Mouse (Mus musculus) gastrocnemius, adult 2 months (tissue): ENCODE results near the gene Rsrc2. TPM values are rescaled to one million over a fixed set of nuclear protein-coding genes. Genes with fewer than 3 reads are reported as not detected.
"Not testable (repeated sequence)": the region's sequence is repeated elsewhere in the genome, so short reads cannot be mapped to it uniquely, and the experiment has no call there.

Experiments used
- DNase-seq: peaks from one replicate; pipeline ENCODE4 v3.0.0; 2022
- H3K27ac ChIP-seq: fragments of 200-600 bp; 2 replicates; pipeline ENCODE4 v1.8.1; 2022; ENCODE audit warnings: mild to moderate bottlenecking
- H3K4me3 ChIP-seq: fragments of 200-600 bp; 2 replicates; pipeline ENCODE4 v1.8.1; 2022; ENCODE audit warnings: mild to moderate bottlenecking, moderate library complexity
- CTCF ChIP-seq: fragments of 200-600 bp; IDR thresholded peaks from 2 replicates; pipeline ENCODE4 v1.8.1; 2022; ENCODE audit warnings: antibody characterized with exemption, mild to moderate bottlenecking, moderate library complexity
- intact Hi-C: fragments of 180-260 bp; cut with DNase I; formaldehyde crosslinking; loops from one replicate; pipeline ENCODE4 v1.15.1; 2025
- long read RNA-seq, 2 experiments: library from polyadenylated mRNA; stranded (forward); transcript quantifications; one replicate each; pipeline ENCODE4 v2.0.0; 2021
- total RNA-seq, 2 experiments: library from RNA; stranded (reverse); gene quantifications; 2 replicates each; pipeline ENCODE4 v1.2.3; 2021

The Rsrc2 gene
- total RNA-seq = 10 to 100 TPM; 39.4 to 41.2 TPM
- long read RNA-seq, experiment 1, transcript Rsrc2-208 (10 exons, 1,595 nt) = major isoform, 26 of 30 reads
- long read RNA-seq, experiment 1, partial matches to known transcripts = 0 of 30 reads
- long read RNA-seq, experiment 1, other reads (novel, unspliced or antisense) = 1 of 30 reads
- long read RNA-seq, experiment 2, transcript Rsrc2-208 (10 exons, 1,595 nt) = major isoform, 42 of 52 reads
- long read RNA-seq, experiment 2, partial matches to known transcripts = 3 of 52 reads
- long read RNA-seq, experiment 2, other reads (novel, unspliced or antisense) = 5 of 52 reads

DNA sequence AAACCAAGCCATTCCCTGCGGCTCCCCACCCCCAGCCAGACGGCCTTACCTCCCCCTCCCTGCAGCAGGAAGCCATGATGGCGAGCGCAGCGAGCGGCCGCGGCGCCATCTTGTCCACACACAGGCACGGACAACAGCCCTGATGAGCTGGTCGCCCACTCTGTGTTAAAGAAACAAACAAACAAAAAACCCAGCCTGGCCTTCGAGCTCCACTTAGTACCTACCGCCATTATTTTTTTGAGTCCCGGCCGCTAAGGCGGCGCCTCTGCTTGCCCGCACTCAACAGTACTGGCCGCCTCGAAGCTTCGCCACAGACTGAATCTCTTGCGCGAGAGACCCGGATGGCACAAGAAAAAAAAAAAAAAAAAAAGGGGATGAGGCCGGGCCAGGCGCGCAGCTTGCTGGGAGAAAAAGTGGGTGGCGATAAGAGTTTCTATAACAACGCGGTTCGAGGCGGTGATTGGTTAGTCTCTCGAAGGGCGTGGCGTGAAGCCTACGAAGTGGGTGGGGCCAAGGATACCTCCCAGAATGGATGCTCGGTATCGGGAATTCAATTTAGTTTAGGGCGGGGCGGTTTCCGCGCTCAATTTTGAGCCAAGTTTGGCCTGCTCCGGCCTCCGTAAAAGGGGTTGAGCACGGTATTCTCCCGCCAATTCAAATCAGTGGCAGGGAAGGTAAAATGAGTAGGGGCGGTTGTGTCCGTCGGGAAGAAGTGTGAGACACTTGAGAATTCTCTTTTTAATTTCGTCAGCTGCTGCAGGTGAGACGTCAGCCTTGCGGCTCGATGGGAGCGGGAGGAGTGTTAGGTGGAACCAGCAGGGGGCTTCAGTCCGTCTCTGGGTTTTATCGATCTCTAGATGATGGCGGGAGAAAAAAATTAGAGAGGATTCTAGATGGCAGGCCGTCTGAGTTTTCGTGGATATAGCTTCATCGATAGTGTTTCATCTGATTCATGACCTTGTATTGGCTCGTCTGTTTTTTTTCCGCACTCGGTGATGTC is at the start of gene Rsrc2, which contains the start of gene Kntc1:
Gene Rsrc2, minus strand, starts transcription at position 350 of the 1,000 bp plus-strand sequence.
Gene Kntc1, plus strand, starts transcription at position 652 of the 1,000 bp plus-strand sequence.
- DNase-seq = peak; percentile 98
- peak; percentile 37; the same call in 1 of the 2 replicates for TF ChIP-seq CTCF
- peak within 1 kb of the TSS; percentile 99 for H3K27ac ChIP-seq
- intact Hi-C loops = loop anchor here (2.0 kb wide), 1 partner anchor 157 kb away; the partner anchor contains the start of gene Denr
- peak within 1 kb of the TSS; percentile 75 for H3K4me3 ChIP-seq

DNA sequence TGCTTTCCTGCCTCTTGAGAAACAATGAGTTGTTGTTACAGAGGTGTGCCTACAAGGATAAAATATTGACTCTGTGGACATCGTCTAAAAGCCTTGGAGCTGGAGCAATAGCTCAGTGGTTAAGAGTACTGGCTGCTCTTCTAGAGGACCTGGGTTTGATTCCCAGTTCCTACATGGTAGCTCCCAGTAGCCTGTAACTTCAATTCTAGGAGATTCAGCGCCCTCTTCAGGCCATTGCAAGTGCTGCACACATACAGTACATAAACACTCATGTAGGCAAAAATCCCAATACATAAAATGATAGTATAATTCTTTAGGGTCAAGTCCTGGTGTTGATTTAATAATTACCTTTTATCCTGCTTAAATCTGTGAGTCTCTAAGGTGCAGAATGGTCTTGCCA is 43.9 kb upstream of the Rsrc2 start:
- intact Hi-C loops = no loop called here
- H3K27ac ChIP-seq = no peak overlapping the region
- H3K4me3 ChIP-seq = no peak overlapping the region
- no peak for DNase-seq
- TF ChIP-seq CTCF = no peak

DNA sequence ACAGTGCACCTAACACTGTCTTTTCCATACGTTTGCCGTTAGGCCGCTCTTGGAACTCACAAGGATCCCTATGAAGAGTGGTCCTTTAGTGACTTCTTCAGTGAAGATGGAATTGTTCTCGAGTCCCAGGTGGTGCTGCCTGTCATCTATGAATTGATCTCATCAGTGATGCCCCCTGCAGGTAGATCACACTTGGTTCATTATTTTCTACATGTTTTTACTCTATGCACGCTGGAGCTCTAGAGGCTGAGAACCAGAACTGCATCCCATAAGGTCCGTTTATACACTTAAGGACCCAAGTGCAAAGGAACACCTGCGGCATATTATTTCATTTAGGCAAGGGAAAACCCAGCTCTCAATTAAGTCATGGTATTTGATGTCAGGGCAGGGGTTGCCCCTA is 39.8 kb upstream of the Rsrc2 start:
- no peak for DNase-seq
- no peak overlapping the region for H3K4me3 ChIP-seq
- intact Hi-C loops = no loop called here
- H3K27ac ChIP-seq = no peak overlapping the region
- no peak for TF ChIP-seq CTCF

DNA sequence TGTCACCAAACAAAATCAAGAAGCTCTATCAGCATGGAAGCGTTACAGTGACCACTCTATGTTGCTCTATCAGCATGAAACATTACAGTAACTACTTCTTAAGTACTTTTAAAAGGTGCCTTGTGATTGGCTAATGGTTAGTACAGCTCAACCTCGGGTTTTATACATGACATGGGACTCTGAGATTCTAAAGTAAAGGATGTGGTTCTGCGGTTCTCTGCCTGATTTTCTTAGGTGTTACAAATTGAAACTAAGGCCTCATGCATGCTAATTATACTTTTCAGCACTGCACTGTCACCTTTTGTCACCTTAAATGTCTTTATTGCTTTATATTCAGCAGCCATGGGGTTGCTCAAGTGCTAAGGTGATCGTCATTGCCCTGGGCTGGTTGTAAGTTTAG is 32.6 kb upstream of the Rsrc2 start:
- Histone ChIP-seq H3K27ac (no peak overlapping the region), H3K4me3 (no peak overlapping the region)
- no peak for TF ChIP-seq CTCF
- intact Hi-C loops = no loop called here
- DNase-seq = no peak

DNA sequence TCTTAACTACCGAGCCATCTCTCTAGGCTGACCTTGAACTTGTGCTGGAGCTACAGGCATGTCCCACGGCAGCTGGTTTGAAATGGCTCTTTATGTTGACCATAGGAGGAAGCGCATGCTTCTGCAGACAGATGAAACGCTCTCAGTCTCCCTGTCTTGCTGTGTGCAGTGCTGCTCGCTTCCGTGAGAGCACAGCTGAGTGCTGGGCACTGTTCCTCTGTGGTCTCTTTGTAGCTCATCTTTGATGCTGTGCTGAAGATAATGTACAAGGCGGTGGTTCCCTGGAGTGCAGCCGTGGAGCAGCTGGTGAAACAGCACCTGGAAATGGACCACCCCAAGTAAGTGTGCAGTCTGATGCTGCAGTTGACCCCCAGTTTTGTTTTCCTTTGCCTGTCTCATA is 31.5 kb upstream of the Rsrc2 start:
- Histone ChIP-seq H3K27ac (no peak overlapping the region), H3K4me3 (no peak overlapping the region)
- TF ChIP-seq CTCF = no peak
- intact Hi-C loops = no loop called here
- DNase-seq = no peak

DNA sequence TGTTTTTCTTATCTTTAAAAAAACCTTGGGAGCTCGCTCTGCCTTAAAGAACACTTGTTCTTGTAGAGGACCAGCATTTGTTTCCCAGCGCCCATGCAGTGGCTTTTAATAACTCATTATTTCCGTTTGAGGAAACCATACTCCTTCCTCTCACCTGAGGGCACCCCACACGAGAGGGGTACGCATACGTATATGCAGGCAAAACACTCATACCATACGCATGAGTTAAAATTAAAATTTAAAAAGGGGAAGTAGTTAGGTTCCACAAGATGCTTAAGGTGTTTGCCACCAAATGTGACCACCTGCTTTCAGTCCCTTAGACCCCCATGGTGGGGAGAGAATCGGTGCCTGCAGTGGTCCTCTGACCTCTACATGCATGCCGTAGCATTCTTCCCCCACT is 24.2 kb upstream of the Rsrc2 start:
- no peak overlapping the region for H3K4me3 ChIP-seq
- no peak for TF ChIP-seq CTCF
- no peak for DNase-seq
- no peak overlapping the region for H3K27ac ChIP-seq
- intact Hi-C loops = no loop called here

DNA sequence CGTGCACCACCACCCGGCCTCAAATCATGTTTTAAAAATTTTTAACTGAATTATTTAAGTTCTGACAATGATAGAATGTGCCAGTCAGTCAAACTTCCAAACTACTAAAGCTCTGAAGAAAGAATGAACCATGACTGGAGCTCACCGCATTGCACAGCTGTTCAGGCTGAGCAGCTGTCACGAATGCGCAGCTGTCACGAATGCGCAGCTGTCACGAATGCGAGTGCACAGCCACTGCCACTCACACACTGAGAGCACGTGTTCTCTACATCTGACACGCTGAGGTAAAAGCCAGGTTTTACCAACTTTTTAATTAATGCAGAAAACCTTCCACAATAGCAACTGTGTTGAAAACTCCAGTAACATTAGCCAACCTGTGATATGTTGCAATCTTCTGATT is 17.2 kb upstream of the Rsrc2 start:
- H3K4me3 ChIP-seq, intact Hi-C loops, H3K27ac ChIP-seq, DNase-seq: not testable (repeated sequence)

DNA sequence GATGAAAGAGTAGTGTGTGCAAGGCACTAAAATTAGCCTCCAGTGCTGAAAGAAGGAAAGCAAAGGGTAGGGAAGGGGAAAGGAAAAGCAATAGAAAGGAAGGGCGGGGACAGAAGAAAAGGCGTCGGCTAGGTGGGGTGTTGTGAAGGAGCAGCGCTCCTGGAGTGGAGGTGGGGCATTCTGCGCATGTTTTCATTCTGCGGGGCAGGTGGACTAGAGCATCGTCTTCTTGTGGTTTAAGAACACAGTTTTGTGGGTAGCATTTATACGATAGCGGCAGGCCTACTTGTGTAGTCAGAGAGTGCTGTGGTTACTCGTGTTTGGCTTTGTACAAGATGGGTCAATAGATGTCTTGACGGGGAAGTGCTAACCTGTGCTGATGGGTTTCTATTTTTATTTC is 16.3 kb upstream of the Rsrc2 start:
- no peak for TF ChIP-seq CTCF
- DNase-seq = no peak
- intact Hi-C loops = no loop called here
- Histone ChIP-seq H3K27ac (no peak overlapping the region), H3K4me3 (no peak overlapping the region)

- peak overlapping the region; percentile 99 for H3K27ac ChIP-seq
- DNase-seq = no peak
- TF ChIP-seq CTCF = no peak
- intact Hi-C loops = loop anchor here (2.0 kb wide), 1 partner anchor 158 kb away; the partner anchor contains the start of gene Denr
- peak overlapping the region; percentile 75 for H3K4me3 ChIP-seq
These were observed 712 bp downstream of the Rsrc2 start for GRCm38 (mm10) chr5:123748339-123749064.

- no peak for TF ChIP-seq CTCF
- intact Hi-C loops = loop anchor here (2.0 kb wide), 1 partner anchor 159 kb away; the partner anchor contains the start of gene Denr
- no peak for DNase-seq
- Histone ChIP-seq H3K27ac (peak overlapping the region; percentile 99), H3K4me3 (peak overlapping the region; percentile 75)
These were observed 1.6 kb downstream of the Rsrc2 start for GRCm38 (mm10) chr5:123747604-123748003.

- peak overlapping the region; percentile 75 for H3K4me3 ChIP-seq
- no peak for TF ChIP-seq CTCF
- no peak for DNase-seq
- intact Hi-C loops = no loop called here
- H3K27ac ChIP-seq = peak overlapping the region; percentile 40
These were observed 3.0 kb downstream of the Rsrc2 start for GRCm38 (mm10) chr5:123746253-123746652.

- TF ChIP-seq CTCF = no peak
- DNase-seq = no peak
- intact Hi-C loops = no loop called here
- Histone ChIP-seq H3K4me3 (peak overlapping the region; percentile 15), H3K27ac (peak overlapping the region; percentile 56)
These were observed 4.9 kb downstream of the Rsrc2 start for GRCm38 (mm10) chr5:123744358-123744757.
